In genomic region chr6:80263972-80264371, GRCm38 (mm10) we compare ENCODE assay signal across 21 mouse cellular contexts.
"Had no signal": no experiment of that assay in that cellular context is flagged by ENCODE, and none has a peak within 500 bp of the region (broad histone marks: within the 10 kb centered on the region; RNA-seq: fewer than 3 reads in every experiment).

No protein-coding gene starts in this region.

- H3K4me1 ChIP-seq: limb, embryonic 10.5 days; liver, embryonic 12.5 days; liver, embryonic 15.5 days; midbrain, embryonic 12.5 days; midbrain, embryonic 15.5 days; neural tube, embryonic 12.5 days; neural tube, embryonic 15.5 days had no signal

- H3K9ac ChIP-seq: limb, embryonic 13.5 days; liver, embryonic 12.5 days; liver, embryonic 15.5 days; midbrain, embryonic 12.5 days; midbrain, embryonic 15.5 days; neural tube, embryonic 12.5 days; neural tube, embryonic 15.5 days had no signal

- H3K36me3 ChIP-seq: limb, embryonic 10.5 days; limb, embryonic 13.5 days; liver, embryonic 12.5 days; liver, embryonic 15.5 days; midbrain, embryonic 12.5 days; midbrain, embryonic 15.5 days; neural tube, embryonic 12.5 days; neural tube, embryonic 15.5 days had no signal

- H3K27me3 ChIP-seq: limb, embryonic 13.5 days; liver, embryonic 12.5 days; liver, embryonic 15.5 days; midbrain, embryonic 12.5 days; midbrain, embryonic 15.5 days; neural tube, embryonic 12.5 days; neural tube, embryonic 15.5 days had no signal

- H3K4me3 ChIP-seq: limb, embryonic 10.5 days; limb, embryonic 13.5 days; liver, embryonic 12.5 days; liver, embryonic 15.5 days; midbrain, embryonic 12.5 days; midbrain, embryonic 15.5 days; neural tube, embryonic 12.5 days; neural tube, embryonic 15.5 days had no signal

- H3K4me2 ChIP-seq: limb, embryonic 13.5 days; liver, embryonic 12.5 days; liver, embryonic 15.5 days; midbrain, embryonic 12.5 days; midbrain, embryonic 15.5 days; neural tube, embryonic 12.5 days; neural tube, embryonic 15.5 days had no signal

- H3K9me3 ChIP-seq: limb, embryonic 10.5 days; limb, embryonic 13.5 days; liver, embryonic 12.5 days; liver, embryonic 15.5 days; midbrain, embryonic 12.5 days; midbrain, embryonic 15.5 days; neural tube, embryonic 12.5 days; neural tube, embryonic 15.5 days had no signal

- H3K27ac ChIP-seq: limb, embryonic 10.5 days; limb, embryonic 13.5 days; liver, embryonic 12.5 days; liver, embryonic 15.5 days; macrophage; midbrain, embryonic 12.5 days; midbrain, embryonic 15.5 days; neural tube, embryonic 12.5 days; neural tube, embryonic 15.5 days; stomach, postnatal 0 days had no signal

- ATAC-seq: intestine, embryonic 16.5 days; liver, embryonic 12.5 days; midbrain, embryonic 15.5 days had no signal

- DNase-seq: kidney, adult 8-10 months; kidney, postnatal 36 days; liver; lung, postnatal 14 days; right cerebral cortex, adult 18-20 months; right cerebral cortex, postnatal 14 days; right cerebral cortex, postnatal 4 days; thymus, adult 2 months; thymus, postnatal 14 days; thymus, postnatal 4 days had no signal
